Mouse (Mus musculus): ENCODE results near the gene Lsamp. TPM values are rescaled to one million over a fixed set of nuclear protein-coding genes. Genes with fewer than 3 reads are reported as not detected.

Lsamp gene
- polyA plus RNA-seq, 1 experiment from 2014 or later, result 0.12 TPM

DNA sequence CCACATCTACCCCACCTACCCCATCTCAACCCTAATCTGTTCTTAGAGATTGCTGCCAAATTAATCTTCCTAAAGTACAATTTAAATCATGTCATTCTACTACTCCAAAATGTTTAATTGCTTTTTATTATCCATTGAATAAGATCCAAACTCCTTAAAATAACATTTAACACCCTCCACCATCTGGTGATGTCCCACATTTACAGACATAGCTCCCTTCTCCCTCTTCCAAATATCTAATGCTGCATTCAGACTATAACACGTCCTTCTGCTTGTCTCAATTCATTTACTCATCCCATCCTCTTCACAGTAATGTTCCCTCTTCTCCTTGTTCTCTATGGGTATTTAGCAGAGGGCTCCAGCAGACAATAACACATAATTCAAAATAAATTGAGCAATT is 2020.0 kb downstream of the Lsamp start:
- Histone ChIP-seq H3K27me3 (no peaks in the 10 kb centered on the region), H3K4me3 (replicated peaks) (no peak overlapping the region), H3K4me1 (replicated peaks) (no peaks in the 10 kb centered on the region), H3K27ac (replicated peaks) (no peak overlapping the region), H3K36me3 (replicated peaks) (no peaks in the 10 kb centered on the region), H3K9ac (no peak overlapping the region), H3K9me3 (replicated peaks) (no peaks in the 10 kb centered on the region), H3K4me2 (no peak overlapping the region)
- WGBS (ENCODE audit: insufficient replicate concordance), result 30% methylated on average over 1 of the region's 1 CpGs
- ATAC-seq (ENCODE audit: insufficient read depth), result no peak

DNA sequence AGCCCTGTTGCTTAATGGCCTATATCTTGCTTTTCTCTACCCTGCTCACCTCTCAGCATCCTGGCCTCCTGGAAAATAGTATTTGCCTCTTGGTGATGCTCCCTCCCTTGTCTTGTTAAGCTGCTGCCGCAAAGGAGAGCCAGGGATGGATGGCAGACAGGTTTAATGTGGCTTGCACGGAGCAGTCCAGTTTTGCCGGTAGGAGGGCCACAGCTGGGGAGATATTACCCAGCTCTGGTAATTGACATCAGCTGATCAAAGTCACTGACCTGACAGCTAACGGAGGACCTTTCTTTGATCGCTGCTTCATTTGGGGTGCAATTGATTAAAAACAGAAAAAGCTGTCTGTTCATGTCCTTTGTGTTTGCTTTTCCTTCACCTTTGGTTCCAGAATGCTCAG is 2030.8 kb downstream of the Lsamp start:
- Histone ChIP-seq H3K4me3 (replicated peaks) (no peak overlapping the region), H3K9ac (no peak overlapping the region), H3K4me2 (no peak overlapping the region), H3K27me3 (no peaks in the 10 kb centered on the region), H3K4me1 (replicated peaks) (no peaks in the 10 kb centered on the region), H3K9me3 (replicated peaks) (no peaks in the 10 kb centered on the region), H3K27ac (replicated peaks) (no peak overlapping the region), H3K36me3 (replicated peaks) (no peaks in the 10 kb centered on the region)
- 62% methylated on average over 5 of the region's 5 CpGs for WGBS (ENCODE audit: insufficient replicate concordance)
- ATAC-seq (ENCODE audit: insufficient read depth), result no peak

DNA sequence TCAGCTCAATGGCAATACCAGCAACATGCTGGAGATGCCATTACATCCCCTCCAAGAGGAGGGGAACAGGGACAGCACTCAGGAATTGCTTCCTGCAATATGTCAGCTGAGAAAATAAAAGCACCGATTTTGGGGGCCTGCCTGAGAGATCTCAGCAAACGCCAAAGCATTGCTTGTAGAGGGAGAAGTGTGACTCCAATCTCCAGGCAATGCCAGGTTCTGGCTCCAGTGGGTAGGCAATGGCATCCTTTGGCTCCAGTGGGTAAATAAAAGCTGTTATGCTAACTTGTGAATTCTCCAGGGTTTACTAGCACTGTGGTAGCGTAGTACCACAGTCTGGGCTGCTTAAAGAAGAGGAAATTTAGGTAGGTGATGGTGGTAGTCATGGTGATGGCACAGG is 2031.3 kb downstream of the Lsamp start:
- no peak for ATAC-seq (ENCODE audit: insufficient read depth)
- H3K4me3 ChIP-seq (replicated peaks), result no peak overlapping the region
- H3K36me3 ChIP-seq (replicated peaks), result no peaks in the 10 kb centered on the region
- H3K4me1 ChIP-seq (replicated peaks), result no peaks in the 10 kb centered on the region
- no peaks in the 10 kb centered on the region for H3K27me3 ChIP-seq
- no peak overlapping the region for H3K27ac ChIP-seq (replicated peaks)
- 43% methylated on average over 3 of the region's 3 CpGs for WGBS (ENCODE audit: insufficient replicate concordance)
- no peak overlapping the region for H3K9ac ChIP-seq
- H3K9me3 ChIP-seq (replicated peaks), result no peaks in the 10 kb centered on the region
- H3K4me2 ChIP-seq, result no peak overlapping the region

DNA sequence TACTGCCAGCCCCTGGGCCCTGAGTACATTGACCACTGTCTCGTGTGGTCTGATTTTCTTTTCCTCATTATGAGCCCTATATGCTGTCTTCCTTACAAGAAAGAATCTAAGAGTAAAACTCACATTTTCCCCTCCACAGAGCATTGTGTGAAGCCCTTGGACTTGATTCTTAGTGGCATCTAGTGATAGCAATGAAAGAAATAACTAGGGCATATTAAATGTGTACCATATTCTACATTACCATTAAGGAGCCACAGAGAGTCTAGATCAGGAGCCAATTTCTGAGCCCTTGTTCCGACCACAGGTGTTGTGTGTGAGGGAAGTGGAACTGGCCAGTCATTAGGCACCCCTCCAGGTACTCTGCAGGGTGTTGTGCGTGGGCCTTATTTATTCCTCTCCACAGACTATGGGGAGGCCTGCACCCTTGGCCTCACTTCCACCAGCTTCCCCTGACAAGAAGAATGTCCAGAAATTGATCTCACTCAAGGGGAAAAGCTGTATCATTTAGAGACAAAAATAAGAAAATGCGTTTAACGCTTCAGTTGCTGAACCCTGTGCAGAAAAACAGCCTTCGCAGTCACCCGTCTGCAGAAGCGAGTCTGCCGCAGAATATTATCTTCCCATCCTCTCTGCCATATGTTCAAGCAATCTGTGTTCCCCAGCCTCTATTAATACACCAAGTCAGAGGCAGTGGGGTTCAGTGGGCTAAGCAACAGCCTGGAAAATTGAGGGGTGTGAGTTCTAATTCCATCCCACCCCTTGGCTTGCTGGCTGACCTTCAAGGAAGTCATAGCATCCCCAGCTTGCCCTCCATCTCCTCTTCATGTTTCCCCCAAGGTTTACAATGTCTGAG is 2032.9 kb downstream of the Lsamp start:
- ATAC-seq (ENCODE audit: insufficient read depth), result no peak
- WGBS (ENCODE audit: insufficient replicate concordance), result 75% methylated on average over 9 of the region's 9 CpGs
- Histone ChIP-seq H3K9ac (no peak overlapping the region), H3K27me3 (no peaks in the 10 kb centered on the region), H3K4me1 (replicated peaks) (no peaks in the 10 kb centered on the region), H3K4me3 (replicated peaks) (no peak overlapping the region), H3K9me3 (replicated peaks) (no peaks in the 10 kb centered on the region), H3K36me3 (replicated peaks) (no peaks in the 10 kb centered on the region), H3K4me2 (no peak overlapping the region), H3K27ac (replicated peaks) (no peak overlapping the region)

DNA sequence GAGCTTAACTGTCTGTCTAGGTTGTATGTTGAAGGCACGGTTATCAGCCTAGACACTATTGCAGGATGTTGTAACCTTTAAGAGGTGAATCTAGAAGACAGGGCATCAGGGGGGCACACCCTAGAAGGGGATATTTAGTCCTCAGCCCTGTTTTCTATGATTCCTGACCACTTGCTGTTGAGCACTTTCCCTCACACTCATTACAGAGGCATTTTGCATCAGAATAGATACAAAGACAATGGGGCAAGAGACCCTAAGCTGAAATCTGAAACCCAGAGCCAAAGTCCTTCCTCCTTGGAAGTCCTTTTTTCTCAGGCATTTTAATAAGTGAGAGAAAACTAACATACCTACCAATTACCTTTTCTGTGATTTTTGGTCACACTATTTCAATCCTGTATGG is 2038.4 kb downstream of the Lsamp start:
- Histone ChIP-seq H3K36me3 (replicated peaks) (no peaks in the 10 kb centered on the region), H3K27ac (replicated peaks) (no peak overlapping the region), H3K9me3 (replicated peaks) (no peaks in the 10 kb centered on the region), H3K4me1 (replicated peaks) (no peaks in the 10 kb centered on the region), H3K4me3 (replicated peaks) (no peak overlapping the region), H3K27me3 (no peaks in the 10 kb centered on the region), H3K4me2 (no peak overlapping the region), H3K9ac (no peak overlapping the region)
- ATAC-seq (ENCODE audit: insufficient read depth), result no peak
- 26% methylated on average over 1 of the region's 1 CpGs for WGBS (ENCODE audit: insufficient replicate concordance)

DNA sequence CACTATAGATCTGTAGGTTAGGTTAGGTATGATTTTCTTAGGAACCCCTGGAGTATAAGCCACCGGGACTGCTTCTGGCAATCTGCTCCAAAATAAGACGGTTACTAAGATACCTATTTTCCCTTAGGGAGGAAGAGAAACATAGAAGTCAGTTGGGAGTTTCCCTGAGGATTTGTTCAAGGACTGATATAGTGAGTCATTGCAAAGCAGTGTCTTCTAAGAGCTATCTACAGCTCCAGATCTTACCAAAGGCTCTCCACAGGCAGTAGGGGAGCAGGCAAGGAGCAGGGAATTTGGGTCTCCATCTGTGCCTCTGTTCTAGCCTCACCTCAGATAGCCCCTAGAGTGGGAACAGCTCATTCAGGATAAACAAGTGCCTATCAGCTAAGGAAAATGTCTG is 2047.9 kb downstream of the Lsamp start:
- 60% methylated on average over 2 of the region's 2 CpGs for WGBS (ENCODE audit: insufficient replicate concordance)
- Histone ChIP-seq H3K4me2 (no peak overlapping the region), H3K4me1 (replicated peaks) (no peaks in the 10 kb centered on the region), H3K9me3 (replicated peaks) (no peaks in the 10 kb centered on the region), H3K36me3 (replicated peaks) (no peaks in the 10 kb centered on the region), H3K9ac (no peak overlapping the region), H3K27ac (replicated peaks) (no peak overlapping the region), H3K4me3 (replicated peaks) (no peak overlapping the region), H3K27me3 (no peaks in the 10 kb centered on the region)
- ATAC-seq (ENCODE audit: insufficient read depth), result no peak

DNA sequence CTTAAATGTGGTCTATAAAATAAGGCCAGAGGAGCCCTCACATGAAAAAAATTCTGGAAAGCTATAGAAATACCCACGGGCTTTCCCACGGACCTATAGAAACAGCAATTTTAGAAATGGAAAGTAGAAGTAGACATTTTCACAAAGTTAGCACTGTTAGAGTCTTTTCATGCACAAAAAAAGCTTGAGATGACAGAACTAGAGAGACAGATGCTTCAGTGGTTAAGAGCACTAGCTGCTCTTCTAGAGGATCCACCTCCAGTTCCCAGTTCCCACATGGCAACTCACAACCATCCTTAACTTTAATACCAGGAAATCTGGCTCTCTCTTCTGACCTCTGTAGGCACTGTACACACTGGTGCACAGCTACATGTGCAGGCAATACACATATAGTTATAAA is 2049.3 kb downstream of the Lsamp start:
- WGBS (ENCODE audit: insufficient replicate concordance), result 63% methylated on average over 2 of the region's 2 CpGs

DNA sequence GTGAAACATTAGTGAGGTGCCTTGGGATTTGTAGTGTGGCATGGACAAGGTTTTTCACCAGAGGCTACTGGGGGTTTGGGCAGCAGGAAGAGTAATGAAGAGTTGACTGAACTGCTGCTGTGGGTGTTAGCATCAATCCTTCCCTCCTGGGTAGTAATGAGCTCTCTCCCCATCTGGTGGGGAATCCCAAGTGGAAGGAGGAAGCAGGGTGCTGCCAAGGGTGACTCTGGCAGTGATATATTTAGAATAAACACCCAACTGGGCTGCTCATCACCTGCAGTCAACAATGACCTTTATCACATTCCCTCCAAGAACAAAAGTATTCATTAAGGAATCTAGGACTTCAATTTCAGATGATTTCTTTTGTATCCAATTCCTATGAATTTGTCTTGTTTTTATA is 2064.0 kb downstream of the Lsamp start:
- no peaks in the 10 kb centered on the region for H3K27me3 ChIP-seq
- no peaks in the 10 kb centered on the region for H3K4me1 ChIP-seq (replicated peaks)
- H3K9ac ChIP-seq, result no peak overlapping the region
- H3K27ac ChIP-seq (replicated peaks), result no peak overlapping the region
- no peaks in the 10 kb centered on the region for H3K9me3 ChIP-seq (replicated peaks)
- no peaks in the 10 kb centered on the region for H3K36me3 ChIP-seq (replicated peaks)
- ATAC-seq (ENCODE audit: insufficient read depth), result no peak
- H3K4me3 ChIP-seq (replicated peaks), result no peak overlapping the region
- no peak overlapping the region for H3K4me2 ChIP-seq

More for the DNA sequence above, 2049.3 kb downstream of the Lsamp start:
- no peaks in the 10 kb centered on the region for H3K4me1 ChIP-seq (replicated peaks)
- H3K4me2 ChIP-seq, result no peak overlapping the region
- H3K4me3 ChIP-seq (replicated peaks), result no peak overlapping the region
- no peaks in the 10 kb centered on the region for H3K27me3 ChIP-seq
- H3K9ac ChIP-seq, result no peak overlapping the region
- no peak for ATAC-seq (ENCODE audit: insufficient read depth)
- H3K27ac ChIP-seq (replicated peaks), result no peak overlapping the region
- no peaks in the 10 kb centered on the region for H3K36me3 ChIP-seq (replicated peaks)
- H3K9me3 ChIP-seq (replicated peaks), result no peaks in the 10 kb centered on the region

DNA sequence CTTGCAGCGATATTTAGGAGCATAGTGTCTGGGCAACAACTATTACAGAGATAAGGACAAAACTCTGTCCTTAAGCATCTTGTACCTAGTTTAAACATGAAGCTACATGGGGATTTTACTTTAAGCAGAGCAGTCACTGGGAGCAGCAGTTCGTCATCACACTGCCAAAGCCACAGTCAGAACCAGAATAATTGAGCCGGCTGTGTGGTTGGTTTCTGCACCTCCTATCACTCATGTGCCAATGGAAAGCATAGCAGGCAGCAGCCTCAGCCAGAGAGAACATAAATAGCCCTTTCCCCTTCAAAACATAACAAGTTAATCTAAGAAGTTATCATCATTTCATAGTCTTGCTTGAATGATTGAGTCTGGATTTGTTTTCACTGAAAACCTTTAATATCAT is 2075.8 kb downstream of the Lsamp start:
- no peak overlapping the region for H3K9ac ChIP-seq
- H3K27me3 ChIP-seq, result no peaks in the 10 kb centered on the region
- no peaks in the 10 kb centered on the region for H3K9me3 ChIP-seq (replicated peaks)
- no peak overlapping the region for H3K4me3 ChIP-seq (replicated peaks)
- no peaks in the 10 kb centered on the region for H3K36me3 ChIP-seq (replicated peaks)
- H3K27ac ChIP-seq (replicated peaks), result no peak overlapping the region
- ATAC-seq (ENCODE audit: insufficient read depth), result no peak
- no peaks in the 10 kb centered on the region for H3K4me1 ChIP-seq (replicated peaks)
- H3K4me2 ChIP-seq, result no peak overlapping the region
- WGBS (ENCODE audit: insufficient replicate concordance), result 47% methylated on average over 3 of the region's 3 CpGs

DNA sequence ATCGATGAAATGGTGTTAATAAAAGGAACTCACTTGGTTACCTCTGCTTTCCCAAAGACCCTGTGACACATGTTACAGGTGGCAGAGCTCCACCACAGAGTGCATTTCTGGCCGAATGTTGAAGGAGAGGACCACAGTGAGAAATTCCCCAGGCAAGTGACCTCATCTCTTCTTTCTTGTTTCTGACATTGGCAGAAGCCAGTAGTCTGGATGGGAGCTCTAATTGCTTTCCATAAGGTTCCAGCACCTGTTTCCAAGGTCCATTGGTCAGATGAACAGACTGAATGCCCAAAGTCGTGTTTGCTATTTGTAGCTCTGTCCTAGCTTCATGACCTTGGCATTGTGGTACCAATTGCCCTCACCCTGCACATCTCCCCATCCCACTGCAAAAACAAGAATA is 2090.2 kb downstream of the Lsamp start:
- Histone ChIP-seq H3K9ac (no peak overlapping the region), H3K27me3 (no peaks in the 10 kb centered on the region), H3K36me3 (replicated peaks) (no peaks in the 10 kb centered on the region), H3K4me1 (replicated peaks) (no peaks in the 10 kb centered on the region), H3K9me3 (replicated peaks) (no peaks in the 10 kb centered on the region), H3K27ac (replicated peaks) (no peak overlapping the region), H3K4me2 (no peak overlapping the region), H3K4me3 (replicated peaks) (no peak overlapping the region)
- no peak for ATAC-seq (ENCODE audit: insufficient read depth)
- 57% methylated on average over 3 of the region's 3 CpGs for WGBS (ENCODE audit: insufficient replicate concordance)

DNA sequence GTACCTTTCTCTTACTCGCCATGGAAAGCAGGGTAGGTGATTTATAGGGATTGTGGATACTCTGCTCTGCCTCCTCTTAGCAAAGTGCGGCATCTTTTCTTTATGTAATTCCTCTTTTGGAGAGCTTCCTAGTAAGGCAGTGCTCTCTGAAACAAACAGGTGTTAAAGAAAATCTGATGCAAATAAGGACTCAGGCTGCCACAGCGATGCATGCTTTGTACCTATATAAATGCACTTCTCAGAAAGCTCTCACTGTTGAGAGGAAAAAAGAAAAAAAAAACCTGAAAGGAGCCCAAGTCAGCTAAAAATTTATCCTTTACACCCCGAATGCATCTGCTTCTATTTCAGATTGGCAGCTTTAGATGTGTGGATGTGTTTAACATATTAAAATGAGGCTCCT is 2095.4 kb downstream of the Lsamp start:
- Histone ChIP-seq H3K4me3 (replicated peaks) (no peak overlapping the region), H3K36me3 (replicated peaks) (no peaks in the 10 kb centered on the region), H3K27me3 (no peaks in the 10 kb centered on the region), H3K9ac (no peak overlapping the region), H3K9me3 (replicated peaks) (no peaks in the 10 kb centered on the region), H3K4me1 (replicated peaks) (no peaks in the 10 kb centered on the region), H3K27ac (replicated peaks) (no peak overlapping the region), H3K4me2 (no peak overlapping the region)
- ATAC-seq (ENCODE audit: insufficient read depth), result no peak
- WGBS (ENCODE audit: insufficient replicate concordance), result 63% methylated on average over 4 of the region's 4 CpGs

DNA sequence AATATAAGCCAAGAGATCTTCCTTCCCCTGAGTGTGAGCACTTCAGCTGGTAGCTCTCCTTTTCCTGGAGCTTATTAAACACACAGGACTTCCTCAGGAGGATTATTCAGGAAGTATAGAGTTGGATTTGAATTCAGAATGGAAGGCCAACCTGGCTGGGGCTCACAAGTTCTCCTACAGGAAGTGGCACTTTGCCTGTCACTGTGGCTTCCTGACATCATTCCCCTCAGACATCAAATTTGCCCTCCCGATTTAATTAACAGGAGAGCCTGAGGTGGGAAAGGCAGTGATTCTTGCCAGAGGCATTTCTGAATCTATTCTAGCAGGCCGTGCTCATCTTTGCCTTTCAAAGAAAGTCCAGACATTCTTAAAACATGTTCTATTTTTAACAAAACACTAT is 2097.4 kb downstream of the Lsamp start:
- Histone ChIP-seq H3K4me1 (replicated peaks) (no peaks in the 10 kb centered on the region), H3K4me2 (no peak overlapping the region), H3K9me3 (replicated peaks) (no peaks in the 10 kb centered on the region), H3K27me3 (no peaks in the 10 kb centered on the region), H3K9ac (no peak overlapping the region), H3K27ac (replicated peaks) (no peak overlapping the region), H3K4me3 (replicated peaks) (no peak overlapping the region), H3K36me3 (replicated peaks) (no peaks in the 10 kb centered on the region)
- no peak for ATAC-seq (ENCODE audit: insufficient read depth)
- WGBS (ENCODE audit: insufficient replicate concordance), result 43% methylated on average over 2 of the region's 2 CpGs
